Mouse (Mus musculus) testis, adult 2 months (tissue): ENCODE measurements around the gene Myadml2.
A peak's percentile ranks its signal among the peaks of the same experiment; 100 is the strongest.

Source experiments
- CTCF ChIP-seq: fragments of 200-500 bp; IDR thresholded peaks from 2 replicates; pipeline ENCODE4 v1.5.1; 2012; ENCODE audit warnings: low read depth, mild to moderate bottlenecking, inconsistent platforms, low read length, moderate library complexity; ENCODE audit not compliant: control insufficient read depth, insufficient read depth, insufficient replicate concordance
- POLR2A ChIP-seq: fragments of 200-500 bp; IDR thresholded peaks from 2 replicates; pipeline ENCODE4 v1.6.1; 2012; ENCODE audit warnings: low read depth, mild to moderate bottlenecking, inconsistent platforms, low read length, moderate library complexity; ENCODE audit not compliant: control insufficient read depth

DNA sequence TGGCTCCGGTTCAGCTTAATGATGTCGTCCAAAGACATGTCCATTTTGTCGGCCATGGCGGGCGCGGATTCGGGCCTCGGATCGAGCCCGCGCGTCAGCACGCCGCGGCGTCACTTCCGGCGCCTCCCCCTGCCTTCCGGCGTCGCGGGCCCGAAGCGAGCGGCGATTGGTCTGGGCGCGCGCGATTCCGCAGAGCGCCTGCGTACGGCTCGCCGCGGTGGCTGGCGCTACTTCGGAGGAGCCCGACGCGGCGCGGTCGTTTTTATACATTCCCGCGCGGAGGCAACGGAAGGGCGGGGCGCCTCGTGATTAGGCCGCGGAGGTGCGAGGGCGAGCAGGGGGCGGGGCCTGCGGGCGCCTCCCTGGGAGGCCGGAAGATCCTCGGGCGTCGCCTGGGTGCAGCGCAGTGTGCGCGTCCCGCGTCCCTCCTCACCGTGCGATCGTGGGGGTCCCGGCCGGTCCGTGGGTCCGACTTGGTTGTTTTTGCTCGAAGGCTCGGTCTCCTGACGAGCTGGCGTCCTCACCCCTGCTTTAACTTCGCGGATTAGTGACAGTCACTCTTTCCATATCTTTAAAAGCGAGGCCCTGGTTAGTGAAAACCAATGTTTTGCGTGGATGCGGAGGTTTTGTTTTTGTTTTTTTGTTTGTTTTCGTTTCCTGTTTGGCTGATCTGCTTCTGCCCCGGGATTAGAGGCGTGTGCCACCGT, 49.5 kb downstream of the Myadml2 start, which contains the start of the genes Alyref and Anapc11:
- TF ChIP-seq CTCF (no peak), POLR2A (peak; percentile 72)
